Mouse (Mus musculus): Measurements from ENCODE around the gene Mmp20.

Gene Mmp20

GRCm38 (mm10) chr9:7627931-7628330, at the start of gene Mmp20:
Gene Mmp20 (plus strand): TSS chr9:7628231.
- no peak for DNase-seq (ENCODE audit: low read depth, low spot score)

- DNase-seq (ENCODE audit: low read depth, low spot score), result no peak
Observed at GRCm38 (mm10) chr9:7590063-7590462, 38.0 kb upstream of the Mmp20 start.

- no peak for DNase-seq (ENCODE audit: low read depth, low spot score)
Observed at GRCm38 (mm10) chr9:7593272-7593812, 34.7 kb upstream of the Mmp20 start.

GRCm38 (mm10) chr9:7594816-7595540, 33.1 kb upstream of the Mmp20 start:
- DNase-seq (ENCODE audit: low read depth, low spot score), result peak; percentile 84

GRCm38 (mm10) chr9:7602982-7603742, 24.9 kb upstream of the Mmp20 start:
- peak; percentile 75 for DNase-seq (ENCODE audit: low read depth, low spot score)

GRCm38 (mm10) chr9:7604005-7604404, 24.0 kb upstream of the Mmp20 start:
- peak; percentile 1 for DNase-seq (ENCODE audit: low read depth, low spot score)

- DNase-seq (ENCODE audit: low read depth, low spot score), result no peak
Observed at GRCm38 (mm10) chr9:7605638-7606037, 22.4 kb upstream of the Mmp20 start.

GRCm38 (mm10) chr9:7622582-7622981, 5.4 kb upstream of the Mmp20 start:
- DNase-seq (ENCODE audit: low read depth, low spot score), result no peak

- DNase-seq (ENCODE audit: low read depth, low spot score), result no peak
Observed at GRCm38 (mm10) chr9:7633936-7634335, 5.9 kb downstream of the Mmp20 start.

- DNase-seq (ENCODE audit: low read depth, low spot score), result no peak
Observed at GRCm38 (mm10) chr9:7647901-7648300, 19.9 kb downstream of the Mmp20 start.

- no peak for DNase-seq (ENCODE audit: low read depth, low spot score)
Observed at GRCm38 (mm10) chr9:7650397-7651180, 22.6 kb downstream of the Mmp20 start.

GRCm38 (mm10) chr9:7652351-7653085, 24.5 kb downstream of the Mmp20 start:
- no peak for DNase-seq (ENCODE audit: low read depth, low spot score)

- no peak for DNase-seq (ENCODE audit: low read depth, low spot score)
Observed at GRCm38 (mm10) chr9:7657946-7658345, 29.9 kb downstream of the Mmp20 start.

- DNase-seq (ENCODE audit: low read depth, low spot score), result peak; percentile 26
Observed at GRCm38 (mm10) chr9:7659469-7660020, 31.5 kb downstream of the Mmp20 start.

- no peak for DNase-seq (ENCODE audit: low read depth, low spot score)
Observed at GRCm38 (mm10) chr9:7661371-7661770, 33.3 kb downstream of the Mmp20 start.

GRCm38 (mm10) chr9:7669674-7670073, 41.6 kb downstream of the Mmp20 start:
- no peak for DNase-seq (ENCODE audit: low read depth, low spot score)

- DNase-seq (ENCODE audit: low read depth, low spot score), result no peak
Observed at GRCm38 (mm10) chr9:7672985-7673384, 45.0 kb downstream of the Mmp20 start.

GRCm38 (mm10) chr9:7678154-7678837, 50.3 kb downstream of the Mmp20 start:
- DNase-seq (ENCODE audit: low read depth, low spot score), result no peak

GRCm38 (mm10) chr9:7682081-7682618, 54.1 kb downstream of the Mmp20 start:
- no peak for DNase-seq (ENCODE audit: low read depth, low spot score)

- DNase-seq (ENCODE audit: low read depth, low spot score), result no peak
Observed at GRCm38 (mm10) chr9:7686024-7686423, 58.0 kb downstream of the Mmp20 start.
